Mouse (Mus musculus) ovary, postnatal 14 days (tissue): ENCODE data around the gene Plekhm2.

ENCODE experiments used
- DNase-seq: peaks from one replicate; pipeline ENCODE4 v3.0.0; 2022; ENCODE audit warnings: low spot score

Gene Plekhm2

DNA sequence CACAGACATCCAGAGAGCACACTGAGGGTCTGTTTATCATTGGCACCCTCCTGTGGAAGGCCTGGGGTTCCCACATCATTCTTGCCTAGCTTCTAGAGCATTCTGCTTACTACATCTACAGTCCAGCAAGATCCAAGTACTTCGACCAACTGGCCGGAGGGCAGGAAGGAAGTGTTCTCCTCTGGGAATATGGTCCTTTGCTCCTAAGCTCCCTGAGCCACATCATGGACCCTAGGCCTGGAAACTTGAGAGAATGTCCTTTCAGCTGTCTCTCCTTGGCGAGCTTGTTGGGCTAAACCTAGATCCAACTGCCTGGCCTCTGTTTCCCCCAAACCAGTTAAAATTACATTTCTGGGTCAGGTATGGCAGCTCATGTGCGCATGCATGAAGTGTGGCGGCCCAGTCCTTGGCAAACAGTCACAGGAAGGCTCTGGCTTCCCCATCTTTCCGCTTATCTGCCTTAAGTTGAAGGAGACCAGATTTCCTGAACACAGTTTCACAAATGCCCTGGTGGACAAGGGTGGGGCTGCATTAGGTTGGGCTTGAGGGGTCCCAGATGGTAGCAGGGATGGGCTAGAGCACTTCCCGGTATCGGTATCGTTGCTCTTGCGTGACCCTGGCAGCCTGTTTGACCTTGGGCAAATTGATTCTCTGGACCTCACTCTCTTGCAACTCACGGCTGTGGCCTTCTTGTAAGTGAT lies 62.0 kb downstream of the Plekhm2 start:
- DNase-seq, result no peak

DNA sequence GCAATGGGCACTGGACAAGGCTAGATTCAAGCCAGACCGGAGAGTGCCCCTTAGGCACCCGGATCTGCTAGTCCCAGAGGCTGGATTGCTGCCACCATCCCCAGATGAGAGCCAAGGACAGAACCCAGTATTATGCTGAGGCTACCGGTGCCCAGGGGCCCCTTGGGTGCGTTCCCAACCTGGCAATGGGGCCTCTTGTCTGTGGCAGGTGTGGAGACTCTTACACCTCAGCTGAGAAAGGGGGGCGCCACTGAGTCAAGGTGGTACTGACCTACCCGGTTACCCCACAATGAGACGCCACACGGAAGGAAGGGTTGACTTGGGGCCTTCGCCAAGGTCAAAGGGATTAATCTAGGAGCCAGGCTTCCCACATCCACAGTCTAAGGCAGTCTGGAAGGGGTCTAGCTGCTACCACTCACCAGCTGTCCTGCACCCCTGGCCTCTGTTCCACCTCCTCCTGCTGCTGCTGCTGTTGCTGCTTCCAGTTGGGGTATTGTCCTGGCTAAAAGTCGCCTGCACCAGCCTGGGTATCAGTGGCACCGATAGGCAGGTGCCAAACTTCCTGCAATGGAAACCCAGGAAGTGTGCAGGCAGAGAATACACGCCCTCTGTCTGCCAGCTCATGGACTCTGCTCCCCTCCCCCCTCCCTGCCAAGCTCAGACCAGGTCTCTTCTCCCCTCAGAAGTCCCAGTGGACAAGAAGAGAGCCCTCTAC lies 63.4 kb downstream of the Plekhm2 start:
- DNase-seq, result no peak

DNA sequence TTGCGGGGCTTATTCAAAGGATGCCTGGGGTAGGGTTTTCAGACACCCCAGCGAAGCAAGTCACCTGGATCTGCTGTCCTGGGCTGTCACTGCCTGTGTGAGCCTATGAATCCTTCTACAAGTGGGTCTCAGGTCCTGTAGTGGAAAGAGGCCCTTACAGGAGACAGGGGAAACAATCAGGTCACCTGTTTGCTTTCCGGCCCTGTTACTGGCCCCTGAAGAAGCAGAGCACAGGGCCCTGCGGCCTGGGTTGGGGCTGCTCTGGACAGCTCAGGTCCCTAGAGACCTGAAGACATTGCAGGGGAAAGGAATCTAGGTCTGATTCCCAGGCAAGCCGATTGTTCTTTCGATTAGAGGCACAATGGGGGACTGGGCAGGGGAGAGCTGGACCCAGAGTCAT lies 64.3 kb downstream of the Plekhm2 start:
- DNase-seq, result no peak

DNA sequence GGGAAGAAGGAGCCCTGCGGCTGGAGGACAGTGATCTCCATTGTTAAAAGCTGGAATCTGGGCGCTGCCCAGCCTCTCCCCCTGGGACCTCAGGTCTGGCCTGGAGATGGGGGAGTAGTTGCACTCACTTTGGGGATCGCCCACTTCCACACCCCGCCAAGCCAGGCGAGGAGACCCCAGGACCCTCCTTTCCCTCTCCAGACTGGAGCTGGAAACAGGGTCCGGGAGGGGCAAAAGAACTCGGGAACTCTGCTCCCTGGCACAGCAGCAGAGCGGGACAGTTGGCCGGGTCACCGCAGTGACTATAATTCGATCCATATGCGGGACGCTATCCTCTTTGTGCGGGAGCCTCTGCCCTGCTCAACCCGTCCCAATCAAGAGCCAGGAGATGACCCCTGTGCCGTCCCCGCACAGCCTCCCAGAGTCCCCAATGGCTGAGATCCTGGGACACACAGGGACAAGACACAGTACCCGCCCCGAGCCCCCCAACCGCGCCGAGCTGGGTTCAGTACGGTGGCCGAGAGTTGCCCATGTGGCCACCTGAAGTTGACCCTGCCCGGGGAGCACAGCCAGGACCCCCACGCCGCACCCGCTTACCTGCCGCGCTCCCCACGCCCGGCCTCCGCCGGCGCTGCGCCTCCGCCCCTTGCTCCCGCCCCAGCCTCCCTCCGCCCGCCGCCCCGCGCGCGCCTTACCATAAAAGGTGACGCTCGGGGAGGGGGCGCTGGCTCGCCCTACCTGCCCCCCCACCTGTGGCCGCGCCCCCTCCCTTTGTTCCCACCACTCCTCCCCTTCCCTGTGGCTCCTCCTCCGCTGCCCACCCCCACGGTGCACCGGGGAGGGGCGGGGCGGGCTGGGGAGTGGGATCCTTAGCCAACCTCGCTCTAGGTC lies 65.2 kb downstream of the Plekhm2 start:
- no peak for DNase-seq

DNA sequence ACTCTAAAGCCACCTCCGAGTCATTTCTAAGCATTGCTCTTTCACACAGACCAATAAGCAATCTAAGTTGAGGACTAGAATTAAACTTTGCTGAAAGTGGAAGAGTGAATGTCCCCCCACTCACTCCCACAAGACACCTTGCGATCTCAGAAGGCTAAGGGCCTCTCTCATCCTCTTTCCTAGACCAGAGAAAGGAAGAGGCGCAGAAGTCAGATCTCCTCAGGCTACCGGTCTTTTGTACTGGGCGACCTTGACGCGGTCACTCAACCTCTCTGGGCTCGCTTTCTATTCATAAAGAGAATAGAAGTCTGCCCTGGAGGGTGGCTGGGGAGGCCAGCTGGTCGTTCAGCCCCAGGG lies 65.8 kb downstream of the Plekhm2 start:
- DNase-seq, result no peak

DNA sequence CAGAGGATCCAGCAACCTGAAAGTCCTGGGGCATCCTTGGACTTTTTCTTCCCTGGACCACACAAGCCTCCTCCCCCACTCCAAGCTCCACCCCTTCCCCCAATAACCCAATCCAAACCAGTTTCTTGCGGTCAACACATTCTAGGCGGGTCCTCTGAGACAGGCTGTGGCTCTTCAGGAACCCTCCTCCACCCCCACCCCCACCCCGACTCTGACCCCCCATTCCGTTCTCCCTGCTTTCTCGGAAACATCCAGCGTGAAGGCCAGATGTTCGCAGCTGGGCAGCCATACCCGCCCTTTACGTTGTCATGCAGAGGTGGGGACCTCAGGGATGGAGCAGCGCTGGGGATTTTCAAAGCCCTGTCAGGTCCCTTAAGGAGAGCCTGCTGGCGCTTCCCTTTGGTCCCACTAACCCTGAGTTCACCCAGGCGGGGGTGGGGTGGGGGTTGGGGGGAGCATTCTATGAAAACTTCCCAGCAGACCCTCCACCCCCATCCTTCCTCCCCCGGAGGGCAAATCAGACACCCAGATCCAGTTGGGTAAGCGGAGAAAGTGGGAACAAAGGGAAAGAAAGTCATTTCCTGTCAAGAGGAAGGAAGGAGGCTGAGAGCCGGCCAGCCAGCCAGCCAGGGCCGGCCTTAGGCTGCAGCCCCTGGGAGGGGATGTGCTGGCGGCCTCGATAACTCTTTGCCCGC lies 66.4 kb downstream of the Plekhm2 start:
- DNase-seq, result no peak

DNA sequence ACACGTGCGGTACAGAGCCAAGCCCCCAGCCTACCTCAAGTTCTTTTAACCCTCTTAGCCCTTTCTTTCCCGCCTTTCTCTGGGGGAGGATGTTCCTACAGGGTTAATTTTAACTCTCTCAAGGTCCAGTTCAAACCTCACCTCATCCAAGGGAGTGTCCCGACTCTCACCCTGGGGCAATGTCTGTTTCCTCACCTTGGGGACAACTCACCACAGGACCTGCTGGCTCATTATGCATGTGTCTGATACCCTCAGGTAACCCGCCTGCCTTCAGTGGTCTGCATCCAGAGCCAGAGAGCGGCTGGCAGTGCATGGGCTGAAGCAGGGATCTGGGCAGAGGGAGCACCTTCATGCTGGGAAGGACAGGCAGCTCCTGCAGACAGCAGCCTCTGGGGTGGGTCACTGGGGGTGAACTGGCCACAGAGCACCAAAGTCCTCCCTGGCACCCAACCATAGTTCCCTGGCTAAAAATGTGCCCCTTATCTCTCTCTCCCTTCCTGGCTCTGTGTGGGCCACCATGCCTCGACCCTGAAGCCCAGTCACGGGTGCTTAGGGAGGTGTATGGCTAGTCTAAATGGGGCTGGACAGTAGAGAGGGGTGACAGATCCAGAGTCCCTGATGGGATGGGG lies 67.9 kb downstream of the Plekhm2 start:
- no peak for DNase-seq

DNA sequence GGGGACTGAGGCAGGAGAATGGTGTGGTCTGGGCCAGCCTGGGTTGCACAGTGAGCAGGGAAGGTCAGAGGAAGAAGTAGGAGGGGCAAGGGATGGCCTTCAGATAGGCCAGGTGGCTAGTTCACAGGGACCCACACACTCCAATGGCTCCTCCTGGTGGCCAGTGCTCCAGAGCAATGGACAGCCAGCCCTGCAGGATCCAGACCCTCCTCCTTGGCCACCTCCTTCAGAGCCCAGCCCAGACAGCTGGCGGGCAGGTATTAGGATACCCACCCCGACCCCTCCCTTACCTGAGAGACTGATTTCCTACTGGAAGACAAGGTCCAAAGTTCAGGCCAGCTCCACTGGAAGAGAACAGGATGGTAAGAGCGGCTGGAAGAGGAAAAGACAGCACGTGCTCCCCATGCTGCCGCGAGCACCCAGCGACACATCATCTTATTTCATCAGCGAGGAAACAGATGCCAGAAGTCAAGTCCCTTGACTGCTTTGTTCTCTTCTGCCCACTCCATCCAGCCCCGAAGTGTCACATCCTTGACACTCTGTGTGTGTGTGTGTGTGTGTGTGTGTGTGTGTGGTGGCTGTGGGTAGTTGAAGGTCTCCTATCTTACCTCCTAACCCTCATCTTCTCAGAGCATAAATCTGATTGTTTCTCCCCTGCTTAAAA lies 69.0 kb downstream of the Plekhm2 start:
- DNase-seq, result no peak

DNA sequence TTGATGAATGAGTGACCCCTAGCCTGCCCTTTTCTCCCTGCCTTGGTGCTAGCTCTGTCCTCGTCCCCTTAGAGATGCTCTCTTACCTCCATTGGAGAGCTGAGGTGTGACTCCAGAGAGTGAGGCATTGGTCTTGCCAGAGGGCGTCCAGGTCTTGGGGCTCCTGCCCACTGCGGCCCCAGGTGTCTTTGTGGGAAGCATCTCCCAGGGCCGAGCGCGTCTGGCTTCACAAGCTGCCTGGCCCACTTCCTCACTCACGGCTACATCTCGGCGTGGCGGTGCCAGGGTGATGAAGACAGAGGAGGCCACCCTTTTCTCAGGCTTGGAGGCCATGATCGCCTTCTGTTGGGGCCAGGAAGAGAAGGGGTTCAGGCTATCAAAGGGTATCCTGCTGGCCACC lies 69.6 kb downstream of the Plekhm2 start:
- DNase-seq, result no peak

DNA sequence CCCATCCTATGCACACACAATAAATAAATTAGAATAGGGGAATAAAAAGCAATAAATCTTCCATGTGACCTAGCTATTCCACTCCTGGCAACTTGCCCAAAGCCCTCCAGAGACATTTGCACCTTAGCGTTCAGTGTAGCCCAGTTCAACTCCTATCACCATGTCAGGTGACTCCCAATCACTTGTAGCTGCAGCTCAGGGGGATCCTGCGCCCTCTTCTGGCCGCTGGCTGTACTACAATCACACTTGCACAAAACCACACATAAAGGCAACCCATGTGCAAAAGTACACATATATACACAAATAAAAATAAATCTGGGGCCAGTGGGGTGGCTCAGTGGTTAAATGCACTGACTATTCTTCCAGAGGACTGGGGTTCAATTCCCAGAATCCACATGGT lies 73.2 kb downstream of the Plekhm2 start:
- DNase-seq, result no peak

DNA sequence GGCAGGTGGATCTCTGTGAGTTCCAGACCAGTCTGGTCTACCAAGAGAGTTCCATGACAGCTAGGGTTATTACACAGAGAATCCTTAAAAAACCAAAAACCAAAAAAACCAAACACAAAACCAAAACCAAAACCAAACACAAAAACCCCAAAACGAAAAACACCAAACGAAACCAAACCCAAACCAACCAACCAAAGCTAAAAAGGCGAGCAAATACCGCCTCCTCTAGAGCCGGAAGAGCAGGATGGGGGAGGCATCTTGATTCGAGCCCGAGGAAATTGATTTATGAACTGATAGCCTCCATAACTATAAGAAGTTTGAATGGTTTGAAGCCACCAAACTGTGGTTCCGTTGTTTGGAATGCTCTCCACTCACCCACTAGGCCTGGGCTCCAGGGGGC lies 80.8 kb downstream of the Plekhm2 start:
- DNase-seq, result no peak

DNA sequence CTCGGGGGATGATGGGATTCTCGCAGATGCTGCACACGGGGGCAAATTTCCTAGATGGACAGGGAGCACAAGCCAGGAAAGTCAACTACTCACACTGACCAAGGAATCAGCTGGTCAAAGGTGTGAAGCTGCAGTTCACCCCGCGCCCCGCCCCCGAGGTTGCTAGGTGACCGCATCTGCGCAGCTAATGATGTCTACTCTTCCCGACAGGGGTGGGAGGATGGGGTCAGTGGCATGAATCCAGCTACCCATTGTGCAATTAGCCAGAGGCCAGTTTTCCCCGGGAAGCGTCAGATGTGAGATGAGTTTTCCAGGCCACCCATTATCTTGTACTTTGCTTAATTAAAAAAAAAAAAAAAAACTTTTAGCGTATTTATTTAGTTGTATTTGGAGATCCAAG lies 83.6 kb downstream of the Plekhm2 start:
- no peak for DNase-seq

DNA sequence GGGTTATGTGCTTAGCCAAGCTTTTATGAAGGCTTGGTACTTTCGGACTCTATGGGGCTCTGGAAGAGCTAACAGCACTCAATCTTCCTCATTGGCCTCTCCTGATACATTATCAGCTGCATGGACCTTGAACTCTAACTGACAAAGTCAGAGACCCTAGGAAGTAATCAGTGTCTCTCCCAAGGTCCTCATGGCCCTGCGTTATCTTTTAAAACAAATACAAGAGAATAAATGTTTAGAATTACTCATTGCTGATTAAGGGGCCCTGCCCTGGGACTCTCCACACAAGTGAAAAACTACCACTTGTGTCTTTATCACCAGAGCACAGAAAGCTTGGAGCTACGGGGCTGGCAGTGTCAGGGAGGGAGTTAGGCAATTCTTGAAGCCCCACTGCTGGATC lies 85.9 kb downstream of the Plekhm2 start:
- no peak for DNase-seq

DNA sequence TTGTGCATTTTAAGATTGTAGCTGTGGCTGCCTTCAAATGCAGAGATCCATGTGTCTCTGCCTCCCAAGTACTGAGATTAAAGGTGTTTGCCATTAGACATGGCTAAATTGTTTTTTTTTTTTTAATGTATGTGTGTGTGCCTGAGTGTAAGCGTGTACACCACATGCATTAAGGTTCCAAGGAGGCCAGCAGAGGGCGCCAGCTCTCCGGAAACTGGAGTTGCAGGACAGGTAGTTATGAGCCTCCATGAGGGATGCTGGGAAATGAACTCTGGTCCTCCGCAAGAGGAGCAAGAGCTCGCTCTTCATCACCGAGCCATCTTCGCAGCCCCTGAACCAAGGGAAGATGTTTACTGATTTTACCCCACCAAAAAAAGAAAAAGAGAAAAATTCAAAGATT lies 87.8 kb downstream of the Plekhm2 start:
- DNase-seq, result no peak

DNA sequence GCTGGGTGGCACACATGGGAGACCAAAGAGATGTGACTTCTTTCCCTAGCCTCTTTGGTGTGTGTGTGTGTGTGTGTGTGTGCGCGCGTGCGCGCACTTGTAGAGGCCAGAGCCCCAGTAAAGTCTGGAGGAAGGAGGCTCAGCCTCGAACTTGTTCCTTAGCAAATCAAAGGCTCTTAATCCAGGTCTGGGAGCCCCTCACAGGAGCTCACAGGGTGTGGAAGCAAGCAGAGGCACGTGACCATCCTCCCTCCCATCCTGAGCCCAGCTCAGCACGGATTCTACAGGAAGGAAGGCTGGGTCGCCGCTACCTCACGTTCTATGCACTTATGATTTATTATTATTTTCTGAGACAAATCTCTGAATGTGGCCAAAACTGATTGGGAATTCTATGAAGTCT lies 88.3 kb downstream of the Plekhm2 start:
- no peak for DNase-seq
